11 mouse cellular contexts compared by ENCODE assay signal in genomic region chr9:116219234-116220158, GRCm38 (mm10). TPM values are rescaled to one million over a fixed set of nuclear protein-coding genes. Genes with fewer than 3 reads are reported as not detected.
DNase-seq lines count a peak whose midpoint lies in the region; ATAC-seq and TF ChIP-seq lines count a peak whose summit lies in the region.
"Had no signal": no experiment of that assay in that cellular context is flagged by ENCODE, and none has a peak within 500 bp of the region (broad histone marks: within the 10 kb centered on the region; RNA-seq: fewer than 3 reads in every experiment).

No protein-coding gene starts in this region.

- H3K4me3 ChIP-seq in gastrocnemius, adult 2 months: no peak overlapping the region
- H3K4me3 ChIP-seq in kidney, embryonic 16.5 days (ENCODE audit: low read length): no peak overlapping the region
- H3K4me3 ChIP-seq in embryonic facial prominence, embryonic 12.5 days: no peak overlapping the region
- no peak overlapping the region for H3K4me3 ChIP-seq in limb, embryonic 15.5 days

- no peak for ATAC-seq in kidney, embryonic 16.5 days (ENCODE audit: low FRiP score, low TSS enrichment)
- peak; percentile 61; the same call in 1 of the 2 replicates for ATAC-seq in embryonic facial prominence, embryonic 12.5 days (ENCODE audit: insufficient number of reproducible peaks, insufficient read depth, low FRiP score, low TSS enrichment)
- ATAC-seq in limb, embryonic 15.5 days (ENCODE audit: insufficient number of reproducible peaks, low FRiP score, low TSS enrichment, low read depth): peak; percentile 38; the same call in 1 of the 2 replicates
- no peak for ATAC-seq in granulocyte monocyte progenitor cell, adult 5-6 weeks (replicated peaks; ENCODE audit: poor library complexity, severe bottlenecking)

- H3K27ac ChIP-seq in gastrocnemius, adult 2 months: peak overlapping the region; percentile 46
- peak overlapping the region; percentile 87 for H3K27ac ChIP-seq in kidney, embryonic 16.5 days (ENCODE audit: low read length)
- H3K27ac ChIP-seq in embryonic facial prominence, embryonic 12.5 days: peak overlapping the region; percentile 86
- peak overlapping the region; percentile 90 for H3K27ac ChIP-seq in limb, embryonic 15.5 days

- TF ChIP-seq CTCF in gastrocnemius, adult 2 months (IDR thresholded peaks at IDR 0.05): no peak

- no peak overlapping the region for H3K9ac ChIP-seq in kidney, embryonic 16.5 days (replicated peaks; ENCODE audit: low read length)
- no peak overlapping the region for H3K9ac ChIP-seq in embryonic facial prominence, embryonic 12.5 days
- H3K9ac ChIP-seq in limb, embryonic 15.5 days: no peak overlapping the region

- 72% methylated on average over 9 of the region's 9 CpGs for WGBS in kidney, embryonic 16.5 days
- WGBS in embryonic facial prominence, embryonic 12.5 days: 34% methylated on average over 9 of the region's 9 CpGs
- WGBS in limb, embryonic 15.5 days: 26% methylated on average over 9 of the region's 9 CpGs

- H3K27me3 ChIP-seq in kidney, embryonic 16.5 days (ENCODE audit: insufficient read depth, low read length): no peaks in the 10 kb centered on the region
- H3K27me3 ChIP-seq in embryonic facial prominence, embryonic 12.5 days: no peaks in the 10 kb centered on the region
- no peaks in the 10 kb centered on the region for H3K27me3 ChIP-seq in limb, embryonic 15.5 days
- H3K27me3 ChIP-seq: Patski had no signal

- H3K36me3 ChIP-seq in kidney, embryonic 16.5 days (ENCODE audit: insufficient read depth, low read length): no peaks in the 10 kb centered on the region
- H3K36me3 ChIP-seq in embryonic facial prominence, embryonic 12.5 days: no peaks in the 10 kb centered on the region
- no peaks in the 10 kb centered on the region for H3K36me3 ChIP-seq in limb, embryonic 15.5 days

- H3K4me1 ChIP-seq in kidney, embryonic 16.5 days (ENCODE audit: insufficient read depth, low read length): peaks cover 34% of the 10 kb centered on the region
- peaks cover 21% of the 10 kb centered on the region for H3K4me1 ChIP-seq in embryonic facial prominence, embryonic 12.5 days
- peaks cover 47% of the 10 kb centered on the region for H3K4me1 ChIP-seq in limb, embryonic 15.5 days

- H3K9me3 ChIP-seq in kidney, embryonic 16.5 days (ENCODE audit: low read length): no peaks in the 10 kb centered on the region
- no peaks in the 10 kb centered on the region for H3K9me3 ChIP-seq in embryonic facial prominence, embryonic 12.5 days
- H3K9me3 ChIP-seq in limb, embryonic 15.5 days: no peaks in the 10 kb centered on the region

- H3K4me2 ChIP-seq in kidney, embryonic 16.5 days (replicated peaks; ENCODE audit: low read depth, low read length): no peak overlapping the region
- no peak overlapping the region for H3K4me2 ChIP-seq in embryonic facial prominence, embryonic 12.5 days (replicated peaks)
- no peak overlapping the region; the same call in 1 of the 2 replicates for H3K4me2 ChIP-seq in limb, embryonic 15.5 days

- intact Hi-C loops in gastrocnemius, adult 2 months (cut with DNase I): no loop called here

- DNase-seq in gastrocnemius, adult 2 months: no peak
- DNase-seq in gastrocnemius, postnatal 25 days: no peak
- no peak for DNase-seq in kidney, postnatal 14 days
- DNase-seq in layer of hippocampus, adult 9-11 months: no peak
- DNase-seq: adrenal gland, postnatal 25 days; layer of hippocampus, postnatal 36 days had no signal

RNA-seq across cellular contexts. Expression of gene Tgfbr2, which starts 44.3 kb away (rescaled TPM):
- total RNA-seq in gastrocnemius, adult 2 months (2021): 10 to 100 TPM; 18.4 to 23.5 TPM
- 10 to 100 TPM; 18.8 to 20.3 TPM for total RNA-seq in gastrocnemius, postnatal 25 days (2021)
- 33.8 and 35.9 TPM in 2 replicates for polyA plus RNA-seq in kidney, embryonic 16.5 days (2015; fragmentation: Nextera tagmentation; extraction: Ambion mirVana)
- polyA plus RNA-seq in embryonic facial prominence, embryonic 12.5 days (2016; fragmentation: Nextera tagmentation; extraction: Ambion mirVana): 27.4 and 28.7 TPM in 2 replicates
- polyA plus RNA-seq in limb, embryonic 15.5 days (2015; fragmentation: Nextera tagmentation; extraction: Ambion mirVana): 65.2 and 69.0 TPM in 2 replicates
- total RNA-seq in granulocyte monocyte progenitor cell, adult 5-6 weeks (2014; fragmentation: Nextera tagmentation): 6.8 and 9.5 TPM in 2 replicates
- 4.3 and 6.5 TPM in 2 replicates for total RNA-seq in granulocyte monocyte progenitor cell, adult 5-6 weeks (2017)

Comparison
In these comparisons a context has a peak if more than half of its experiments do, and no peak if none do; other contexts are left out.
1. ATAC-seq: peak in embryonic facial prominence, embryonic 12.5 days (single experiment) and limb, embryonic 15.5 days (single experiment); none in kidney, embryonic 16.5 days (single experiment) and granulocyte monocyte progenitor cell, adult 5-6 weeks (single experiment).
2. Peak in every context shown above with its lines, with median percentiles within 50 percentile points of each other: H3K27ac ChIP-seq.